Comparison of ENCODE assay signal across 23 mouse cellular contexts in genomic region chr19:45505446-45505845, GRCm38 (mm10). TPM values are rescaled to one million over a fixed set of nuclear protein-coding genes. Genes with fewer than 3 reads are reported as not detected.
DNase-seq lines count a peak whose midpoint lies in the region; ATAC-seq and TF ChIP-seq lines count a peak whose summit lies in the region.
"Had no signal": no experiment of that assay in that cellular context is flagged by ENCODE, and none has a peak within 500 bp of the region (broad histone marks: within the 10 kb centered on the region; RNA-seq: fewer than 3 reads in every experiment).

No protein-coding gene starts in this region.

- in situ Hi-C loops in CH12.LX (cut with MboI; ENCODE audit: low pct_ligation_motif_present, low pct_unique_long_range_greater_than_20kb, low sequenced_read_pairs) = no loop called here

- H3K4me2 ChIP-seq in midbrain, embryonic 11.5 days = no peak overlapping the region
- no peak overlapping the region for H3K4me2 ChIP-seq in CH12.LX (ENCODE audit: insufficient read depth, low read depth, poor library complexity, severe bottlenecking)
- H3K4me2 ChIP-seq: embryonic facial prominence, embryonic 12.5 days; forebrain, embryonic 13.5 days; forebrain, embryonic 15.5 days had no signal

- no peak overlapping the region for H3K27ac ChIP-seq in midbrain, embryonic 11.5 days (ENCODE audit: low read depth, low read length)
- H3K27ac ChIP-seq in midbrain, embryonic 10.5 days (replicated peaks) = no peak overlapping the region
- H3K27ac ChIP-seq in CH12.LX (ENCODE audit: insufficient read depth, low read depth) = no peak overlapping the region
- H3K27ac ChIP-seq: embryonic facial prominence, embryonic 10.5 days; embryonic facial prominence, embryonic 12.5 days; forebrain, embryonic 13.5 days; forebrain, embryonic 15.5 days had no signal

- WGBS in midbrain, embryonic 11.5 days = 76% methylated on average over 7 of the region's 7 CpGs
- WGBS in midbrain, embryonic 10.5 days = 80% methylated on average over 7 of the region's 7 CpGs

- no peak overlapping the region for H3K9ac ChIP-seq in midbrain, embryonic 11.5 days (ENCODE audit: low read length)
- no peak overlapping the region for H3K9ac ChIP-seq in CH12.LX (ENCODE audit: insufficient read depth, low read depth)
- H3K9ac ChIP-seq: embryonic facial prominence, embryonic 12.5 days; forebrain, embryonic 13.5 days; forebrain, embryonic 15.5 days; forebrain, postnatal 0 days had no signal

- H3K9me3 ChIP-seq in midbrain, embryonic 11.5 days (ENCODE audit: control insufficient read depth, low read length) = no peaks in the 10 kb centered on the region
- H3K9me3 ChIP-seq in midbrain, embryonic 10.5 days (replicated peaks) = no peaks in the 10 kb centered on the region
- H3K9me3 ChIP-seq in CH12.LX (replicated peaks; ENCODE audit: low read length) = no peaks in the 10 kb centered on the region
- H3K9me3 ChIP-seq: embryonic facial prominence, embryonic 10.5 days; embryonic facial prominence, embryonic 12.5 days; forebrain, embryonic 13.5 days; forebrain, embryonic 15.5 days; G1E had no signal

- peak; percentile 69 for DNase-seq in midbrain, embryonic 11.5 days (ENCODE audit: low spot score, missing footprints)
- no peak for DNase-seq in midbrain, embryonic 10.5 days (ENCODE audit: low spot score)
- DNase-seq in CH12.LX (ENCODE audit: extremely low read depth) = peak; percentile 15
- DNase-seq in yolk sac, embryonic 10.5 days (ENCODE audit: low spot score) = no peak
- no peak for DNase-seq in embryo, embryonic 10 days (ENCODE audit: low spot score)
- DNase-seq: adrenal gland, adult 8-10 months; adrenal gland, postnatal 14 days; B cell, adult 2 months; cerebellum, adult 11 months; cerebellum, adult 18-20 months; cerebellum, adult 8-10 months; cerebellum, adult 9-11 months; cerebellum, postnatal 14 days; cerebellum, postnatal 36 days; forebrain, postnatal 0 days had no signal

- no peak for ATAC-seq in midbrain, embryonic 11.5 days (ENCODE audit: low FRiP score)
- ATAC-seq: activated CD4-positive, CD25-positive, alpha-beta regulatory T cell, adult 4 months; CD4-positive, CD25-positive, alpha-beta regulatory T cell, adult 4 months; forebrain, embryonic 13.5 days; forebrain, embryonic 15.5 days; forebrain, postnatal 0 days; Patski had no signal

- no peak for TF ChIP-seq RAD21 in CH12.LX (IDR thresholded peaks at IDR 0.05; ENCODE audit: low read depth, low read length)

- no peaks in the 10 kb centered on the region for H3K4me1 ChIP-seq in midbrain, embryonic 11.5 days (ENCODE audit: control insufficient read depth, insufficient read depth, low read length)
- H3K4me1 ChIP-seq in midbrain, embryonic 10.5 days = no peaks in the 10 kb centered on the region
- peaks cover 5 to 29% of the 10 kb centered on the region in 2 experiments for H3K4me1 ChIP-seq in CH12.LX (ENCODE audit: control insufficient read depth in 1 of 2, insufficient read depth in 2 of 2)
- H3K4me1 ChIP-seq: embryonic facial prominence, embryonic 12.5 days had no signal

- H3K36me3 ChIP-seq in midbrain, embryonic 11.5 days (ENCODE audit: control insufficient read depth, insufficient read depth, low read length) = no peaks in the 10 kb centered on the region
- H3K36me3 ChIP-seq in midbrain, embryonic 10.5 days = peaks cover 10% of the 10 kb centered on the region
- H3K36me3 ChIP-seq in CH12.LX (replicated peaks in 1 of 2; ENCODE audit: control insufficient read depth in 1 of 2, insufficient read depth in 1 of 2, low read length in 1 of 2) = peaks cover 0 to 11% of the 10 kb centered on the region in 2 experiments
- H3K36me3 ChIP-seq: forebrain, embryonic 15.5 days had no signal

- no peak for TF ChIP-seq EP300 in CH12.LX (IDR thresholded peaks at IDR 0.05; ENCODE audit: low read length)

- no peaks in the 10 kb centered on the region for H3K27me3 ChIP-seq in midbrain, embryonic 11.5 days (ENCODE audit: control insufficient read depth, insufficient read depth, low read length)
- H3K27me3 ChIP-seq in midbrain, embryonic 10.5 days (ENCODE audit: low read depth, poor library complexity, severe bottlenecking) = no peaks in the 10 kb centered on the region
- H3K27me3 ChIP-seq in CH12.LX (replicated peaks) = no peaks in the 10 kb centered on the region
- H3K27me3 ChIP-seq: embryonic facial prominence, embryonic 12.5 days; forebrain, embryonic 13.5 days; forebrain, embryonic 15.5 days; Patski had no signal

- no peak overlapping the region for H3K4me3 ChIP-seq in midbrain, embryonic 11.5 days (ENCODE audit: low read depth, low read length)
- H3K4me3 ChIP-seq in midbrain, embryonic 10.5 days = no peak overlapping the region
- no peak overlapping the region for H3K4me3 ChIP-seq in CH12.LX (replicated peaks in 1 of 3; ENCODE audit: low read depth in 2 of 3, low read length in 2 of 3, poor library complexity in 1 of 3)
- H3K4me3 ChIP-seq: embryonic facial prominence, embryonic 10.5 days; embryonic facial prominence, embryonic 12.5 days; forebrain, embryonic 13.5 days; forebrain, embryonic 15.5 days had no signal

- dilution Hi-C loops in CH12.LX (cut with MboI; ENCODE audit: extremely low pct_ligation_motif_present, extremely low pct_unique_long_range_greater_than_20kb, low sequenced_read_pairs) = no loop called here

- no peak for TF ChIP-seq CTCF in CH12.LX (conservative IDR thresholded peaks at IDR 0.05 in 1 of 2, IDR thresholded peaks at IDR 0.05 in 1 of 2; ENCODE audit: low read depth in 2 of 2, low read length in 2 of 2)

- no peaks in the 10 kb centered on the region for H3K79me2 ChIP-seq in CH12.LX (replicated peaks; ENCODE audit: control insufficient read depth, extremely low read depth, insufficient read depth, poor library complexity, severe bottlenecking)

- TF ChIP-seq POLR2A in CH12.LX (IDR thresholded peaks at IDR 0.05; ENCODE audit: low read depth, low read length) = no peak

TF ChIP-seq in CH12.LX, 34 proteins besides CTCF, POLR2A, EP300 and RAD21:
- TF ChIP-seq PAX5 (IDR thresholded peaks at IDR 0.05; ENCODE audit: low read length) (no peak), RCOR1 (conservative IDR thresholded peaks at IDR 0.05; ENCODE audit: low read depth, low read length) (no peak), ELF1 (IDR thresholded peaks at IDR 0.05; ENCODE audit: low read depth, low read length) (no peak), MEF2A (IDR thresholded peaks at IDR 0.05; ENCODE audit: borderline replicate concordance, low read depth, low read length) (no peak), KAT2A (IDR thresholded peaks at IDR 0.05; ENCODE audit: insufficient replicate concordance, low read length) (no peak), CHD2 (IDR thresholded peaks at IDR 0.05; ENCODE audit: low read length) (no peak), ZC3H11A (IDR thresholded peaks at IDR 0.05; ENCODE audit: low read depth, low read length) (no peak), NELFE (IDR thresholded peaks at IDR 0.05; ENCODE audit: low read depth, low read length) (no peak), MYC (IDR thresholded peaks at IDR 0.05; ENCODE audit: low read depth, low read length) (no peak), SMC3 (IDR thresholded peaks at IDR 0.05; ENCODE audit: low read depth, low read length) (no peak), USF1 (IDR thresholded peaks at IDR 0.05; ENCODE audit: low read depth, low read length) (no peak), JUN (IDR thresholded peaks at IDR 0.05; ENCODE audit: insufficient read depth, low read depth, low read length) (no peak), MAX (IDR thresholded peaks at IDR 0.05; ENCODE audit: low read length) (no peak), E2F4 (IDR thresholded peaks at IDR 0.05; ENCODE audit: insufficient replicate concordance, low read depth, low read length) (no peak), JUND (conservative IDR thresholded peaks at IDR 0.05; ENCODE audit: low read depth, low read length) (no peak)

RNA-seq across cellular contexts. Expression of gene Poll, which starts 54.9 kb away (rescaled TPM):
- polyA plus RNA-seq in midbrain, embryonic 11.5 days (2014; fragmentation: Nextera tagmentation; extraction: Ambion mirVana) = 14.3 and 16.5 TPM in 2 replicates
- 22.3 and 23.0 TPM in 2 replicates for polyA plus RNA-seq in midbrain, embryonic 10.5 days (2016; fragmentation: Nextera tagmentation; extraction: Ambion mirVana)
- total RNA-seq in CH12.LX (2012; rRNA removed) = 21.0 and 24.6 TPM in 2 replicates
- 18.9 and 19.1 TPM in 2 replicates for total RNA-seq in CH12.LX (2014; rRNA removed)
- polyA plus RNA-seq in CH12.LX (2012; ENCODE audit: insufficient read length, low read depth) = 14.0 and 16.5 TPM in 2 replicates

RNA-seq across cellular contexts. Expression of gene Gm17018, which starts 55.0 kb away (rescaled TPM):
- polyA plus RNA-seq in midbrain, embryonic 11.5 days (2014; fragmentation: Nextera tagmentation; extraction: Ambion mirVana) = 47.7 and 54.3 TPM in 2 replicates
- 47.2 and 47.9 TPM in 2 replicates for polyA plus RNA-seq in midbrain, embryonic 10.5 days (2016; fragmentation: Nextera tagmentation; extraction: Ambion mirVana)
- total RNA-seq in CH12.LX (2012; rRNA removed) (30.3 and 34.4 TPM in 2 replicates), CH12.LX (2014; rRNA removed) (18.5 and 19.9 TPM in 2 replicates)
- polyA plus RNA-seq in CH12.LX (2012; ENCODE audit: insufficient read length, low read depth) = 40.4 and 54.8 TPM in 2 replicates

Comparison
In these comparisons a context has a peak if more than half of its experiments do, and no peak if none do; other contexts are left out.
1. DNase-seq: peak in midbrain, embryonic 11.5 days (single experiment) and CH12.LX (single experiment); none in midbrain, embryonic 10.5 days (single experiment), yolk sac, embryonic 10.5 days (single experiment) and embryo, embryonic 10 days (single experiment).